Mouse (Mus musculus): ENCODE results near the gene Cenpt.

DNA sequence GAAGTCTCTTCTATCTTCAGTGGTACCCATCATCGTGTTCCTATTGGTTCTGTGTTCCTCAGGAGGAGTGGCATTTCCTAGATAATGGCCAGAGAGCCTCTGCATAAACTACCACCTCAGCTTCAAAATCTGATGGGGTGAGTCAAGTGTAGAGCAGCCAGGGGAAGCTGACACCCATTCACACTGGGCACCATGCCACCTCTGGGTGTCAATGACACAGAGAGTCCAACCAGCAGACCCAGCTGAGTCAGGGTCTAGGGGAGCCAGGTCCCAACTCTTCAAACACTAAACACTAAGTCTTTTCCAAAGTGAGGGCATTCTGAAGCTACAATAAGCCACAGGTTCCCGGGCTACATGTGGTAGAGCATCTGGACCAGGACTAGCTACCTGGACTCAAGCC lies 44.6 kb downstream of the Cenpt start:
- TF ChIP-seq CTCF (IDR thresholded peaks at IDR 0.05; ENCODE audit: control insufficient read depth, insufficient read depth, insufficient read length) (no peak), CEBPB (IDR thresholded peaks at IDR 0.05; ENCODE audit: low read depth) (no peak), USF1 (IDR thresholded peaks at IDR 0.05; ENCODE audit: low read depth) (no peak), MYOD1 (IDR thresholded peaks at IDR 0.05; ENCODE audit: control insufficient read depth, insufficient read length, low read depth) (no peak), MAX (IDR thresholded peaks at IDR 0.05) (no peak)
